Mouse (Mus musculus): ENCODE results near the gene Scmh1. TPM values are rescaled to one million over a fixed set of nuclear protein-coding genes. Genes with fewer than 3 reads are reported as not detected.

Gene Scmh1
- polyA plus RNA-seq, 1 experiment from 2014 or later, result 9.6 TPM

GRCm38 (mm10) chr4:120420685-120421084, 15.6 kb downstream of the Scmh1 start:
- no peak overlapping the region for H3K4me2 ChIP-seq (ENCODE audit: low read depth, low read length)
- ATAC-seq (ENCODE audit: low read depth), result no peak
- no peaks in the 10 kb centered on the region for H3K27me3 ChIP-seq (ENCODE audit: control insufficient read depth, insufficient read depth, low read depth, low read length)
- no peak overlapping the region for H3K9ac ChIP-seq (ENCODE audit: low read depth, low read length)
- no peaks in the 10 kb centered on the region for H3K36me3 ChIP-seq (ENCODE audit: control insufficient read depth, insufficient read depth)
- H3K9me3 ChIP-seq (replicated peaks; ENCODE audit: control insufficient read depth, low read length), result no peaks in the 10 kb centered on the region
- no peak overlapping the region for H3K27ac ChIP-seq (ENCODE audit: low read length)
- no peak overlapping the region for H3K4me3 ChIP-seq (ENCODE audit: low read depth, low read length)
- H3K4me1 ChIP-seq (ENCODE audit: control insufficient read depth, low read depth, low read length), result peaks cover 4% of the 10 kb centered on the region; the same call in 1 of the 2 replicates

DNA sequence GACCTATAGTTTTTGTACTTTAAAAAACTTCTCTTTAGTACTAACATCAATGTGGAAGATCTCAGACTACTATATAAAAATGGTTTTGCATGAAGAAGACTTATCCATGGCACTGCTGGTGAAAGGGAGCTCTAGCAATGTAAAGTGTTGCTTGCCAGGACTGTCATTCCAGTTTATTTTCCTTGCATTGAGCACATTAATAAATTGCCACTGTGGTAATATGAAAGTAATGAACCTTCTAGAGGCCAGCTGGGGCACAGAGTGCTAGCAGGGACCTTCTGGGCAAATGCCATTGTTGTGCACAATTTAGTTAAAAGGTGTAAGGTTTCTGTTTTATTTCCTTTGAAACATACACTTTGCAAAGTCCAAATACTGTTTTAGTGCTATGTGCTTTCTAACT, 25.5 kb downstream of the Scmh1 start:
- ATAC-seq (ENCODE audit: low read depth), result no peak
- Histone ChIP-seq H3K4me2 (ENCODE audit: low read depth, low read length) (no peak overlapping the region), H3K9me3 (replicated peaks; ENCODE audit: control insufficient read depth, low read length) (no peaks in the 10 kb centered on the region), H3K27ac (ENCODE audit: low read length) (no peak overlapping the region), H3K4me3 (ENCODE audit: low read depth, low read length) (no peak overlapping the region), H3K36me3 (ENCODE audit: control insufficient read depth, insufficient read depth) (no peaks in the 10 kb centered on the region), H3K9ac (ENCODE audit: low read depth, low read length) (no peak overlapping the region), H3K4me1 (ENCODE audit: control insufficient read depth, low read depth, low read length) (no peaks in the 10 kb centered on the region), H3K27me3 (ENCODE audit: control insufficient read depth, insufficient read depth, low read depth, low read length) (no peaks in the 10 kb centered on the region)

GRCm38 (mm10) chr4:120432599-120433373, 27.7 kb downstream of the Scmh1 start:
- H3K27ac ChIP-seq (ENCODE audit: low read length), result peak overlapping the region; percentile 71
- no peak overlapping the region for H3K4me3 ChIP-seq (ENCODE audit: low read depth, low read length)
- peak; percentile 64; the same call in 1 of the 2 replicates for ATAC-seq (ENCODE audit: low read depth)
- H3K9ac ChIP-seq (ENCODE audit: low read depth, low read length), result no peak overlapping the region
- H3K9me3 ChIP-seq (replicated peaks; ENCODE audit: control insufficient read depth, low read length), result no peaks in the 10 kb centered on the region
- no peaks in the 10 kb centered on the region for H3K27me3 ChIP-seq (ENCODE audit: control insufficient read depth, insufficient read depth, low read depth, low read length)
- 70% methylated on average over 11 of the region's 11 CpGs for WGBS (ENCODE audit: insufficient replicate concordance)
- no peaks in the 10 kb centered on the region for H3K4me1 ChIP-seq (ENCODE audit: control insufficient read depth, low read depth, low read length)
- H3K4me2 ChIP-seq (ENCODE audit: low read depth, low read length), result peak overlapping the region; percentile 26; the same call in 1 of the 2 replicates
- H3K36me3 ChIP-seq (ENCODE audit: control insufficient read depth, insufficient read depth), result no peaks in the 10 kb centered on the region

DNA sequence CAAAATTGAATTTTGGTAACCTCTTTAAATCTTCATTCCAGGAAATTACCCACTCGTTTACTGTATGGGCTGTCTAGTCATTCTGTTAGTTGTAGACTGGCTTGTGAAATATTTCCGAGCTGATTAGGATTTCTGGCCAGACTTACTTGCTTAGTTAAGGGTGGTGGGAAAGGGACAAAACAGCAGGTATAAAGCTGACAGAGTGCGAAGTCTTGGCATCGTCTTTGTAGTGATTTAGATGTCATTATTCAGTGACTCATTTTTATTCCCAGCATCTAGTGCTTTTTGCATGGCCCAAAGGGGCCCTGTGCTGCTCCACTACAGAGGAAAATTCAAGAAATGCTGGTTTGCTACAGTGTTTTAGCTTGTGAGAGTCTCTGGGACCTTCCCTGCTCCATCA, 56.7 kb downstream of the Scmh1 start:
- WGBS (ENCODE audit: insufficient replicate concordance), result 71% methylated on average over 4 of the region's 4 CpGs
- Histone ChIP-seq H3K4me2 (ENCODE audit: low read depth, low read length) (no peak overlapping the region), H3K27ac (ENCODE audit: low read length) (no peak overlapping the region), H3K27me3 (ENCODE audit: control insufficient read depth, insufficient read depth, low read depth, low read length) (no peaks in the 10 kb centered on the region), H3K9ac (ENCODE audit: low read depth, low read length) (no peak overlapping the region), H3K4me3 (ENCODE audit: low read depth, low read length) (no peak overlapping the region), H3K9me3 (replicated peaks; ENCODE audit: control insufficient read depth, low read length) (no peaks in the 10 kb centered on the region), H3K4me1 (ENCODE audit: control insufficient read depth, low read depth, low read length) (no peaks in the 10 kb centered on the region), H3K36me3 (ENCODE audit: control insufficient read depth, insufficient read depth) (no peaks in the 10 kb centered on the region; the same call in 1 of the 2 replicates)
- ATAC-seq (ENCODE audit: low read depth), result no peak

DNA sequence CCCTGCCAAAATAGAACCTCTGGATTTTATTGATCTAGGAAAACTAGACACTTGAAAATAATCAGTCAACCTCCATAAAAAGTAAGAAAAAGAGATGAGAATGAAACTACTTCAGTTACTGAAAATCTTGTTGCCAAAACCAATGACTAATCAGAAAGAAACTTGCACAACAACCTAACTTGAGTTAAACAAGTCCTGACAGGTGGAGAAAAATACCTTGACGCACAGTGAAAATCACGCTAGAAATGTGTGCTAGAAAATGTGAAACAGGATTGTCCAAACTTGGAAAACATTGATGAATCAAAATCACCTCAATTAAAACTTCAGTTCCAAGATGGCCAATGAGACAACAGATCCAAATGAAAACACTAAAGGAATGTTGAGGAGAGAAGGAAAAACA, 67.9 kb downstream of the Scmh1 start:
- Histone ChIP-seq H3K4me1 (ENCODE audit: control insufficient read depth, low read depth, low read length) (no peaks in the 10 kb centered on the region), H3K4me3 (ENCODE audit: low read depth, low read length) (no peak overlapping the region), H3K27ac (ENCODE audit: low read length) (no peak overlapping the region), H3K9ac (ENCODE audit: low read depth, low read length) (no peak overlapping the region), H3K9me3 (replicated peaks; ENCODE audit: control insufficient read depth, low read length) (no peaks in the 10 kb centered on the region), H3K4me2 (ENCODE audit: low read depth, low read length) (no peak overlapping the region), H3K36me3 (ENCODE audit: control insufficient read depth, insufficient read depth) (peaks cover 6% of the 10 kb centered on the region; the same call in 1 of the 2 replicates), H3K27me3 (ENCODE audit: control insufficient read depth, insufficient read depth, low read depth, low read length) (no peaks in the 10 kb centered on the region)
- ATAC-seq (ENCODE audit: low read depth), result no peak
- WGBS (ENCODE audit: insufficient replicate concordance), result 81% methylated on average over 2 of the region's 2 CpGs

DNA sequence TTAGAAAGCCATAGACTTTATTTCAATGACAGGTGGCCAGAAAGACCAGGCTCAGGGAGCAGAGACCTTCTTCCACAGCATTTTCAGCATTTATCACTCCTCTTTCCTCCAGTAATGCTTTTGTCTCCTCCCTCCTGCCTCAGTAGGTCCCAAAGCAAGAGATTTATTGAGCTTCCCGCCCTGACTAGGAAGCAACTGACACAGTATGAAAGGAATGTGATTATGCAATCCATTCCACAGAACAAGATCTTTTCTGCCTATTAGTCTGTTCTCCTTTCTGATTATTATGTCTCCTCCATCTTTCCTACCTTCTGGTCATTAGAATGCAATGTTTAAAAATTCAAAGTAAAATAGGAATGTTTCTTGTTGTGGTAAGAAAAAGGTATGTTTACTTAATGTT, 82.6 kb downstream of the Scmh1 start:
- peaks cover 3% of the 10 kb centered on the region for H3K36me3 ChIP-seq (ENCODE audit: control insufficient read depth, insufficient read depth)
- H3K27me3 ChIP-seq (ENCODE audit: control insufficient read depth, insufficient read depth, low read depth, low read length), result no peaks in the 10 kb centered on the region
- no peaks in the 10 kb centered on the region for H3K4me1 ChIP-seq (ENCODE audit: control insufficient read depth, low read depth, low read length)
- H3K27ac ChIP-seq (ENCODE audit: low read length), result no peak overlapping the region
- WGBS (ENCODE audit: insufficient replicate concordance), result 50% methylated on average over 1 of the region's 1 CpGs
- ATAC-seq (ENCODE audit: low read depth), result no peak
- H3K4me3 ChIP-seq (ENCODE audit: low read depth, low read length), result no peak overlapping the region
- no peaks in the 10 kb centered on the region for H3K9me3 ChIP-seq (replicated peaks; ENCODE audit: control insufficient read depth, low read length)
- no peak overlapping the region for H3K9ac ChIP-seq (ENCODE audit: low read depth, low read length)
- H3K4me2 ChIP-seq (ENCODE audit: low read depth, low read length), result no peak overlapping the region

DNA sequence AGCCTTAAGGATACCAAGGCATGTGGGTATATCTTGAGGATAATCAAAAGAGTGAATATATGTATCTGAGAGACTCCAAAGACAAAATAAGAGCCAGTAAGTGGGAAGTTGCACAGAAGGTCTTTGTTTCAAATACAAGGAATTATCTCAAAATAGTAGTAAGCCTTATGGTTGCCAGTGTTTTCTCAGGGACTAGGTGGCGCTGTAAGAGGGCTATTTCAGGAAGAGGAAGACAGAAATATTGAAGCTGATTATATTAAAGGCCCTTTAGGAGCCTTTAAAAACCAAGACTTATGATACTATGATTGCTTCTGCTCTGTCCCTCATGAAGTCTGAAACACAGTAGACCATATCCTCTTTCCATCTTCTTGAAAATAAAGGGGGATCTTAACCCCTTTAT, 101.9 kb downstream of the Scmh1 start:
- Histone ChIP-seq H3K4me1 (ENCODE audit: control insufficient read depth, low read depth, low read length) (no peaks in the 10 kb centered on the region), H3K4me3 (ENCODE audit: low read depth, low read length) (no peak overlapping the region), H3K36me3 (ENCODE audit: control insufficient read depth, insufficient read depth) (peaks cover 11% of the 10 kb centered on the region), H3K4me2 (ENCODE audit: low read depth, low read length) (no peak overlapping the region), H3K9ac (ENCODE audit: low read depth, low read length) (no peak overlapping the region), H3K27ac (ENCODE audit: low read length) (no peak overlapping the region), H3K9me3 (replicated peaks; ENCODE audit: control insufficient read depth, low read length) (no peaks in the 10 kb centered on the region), H3K27me3 (ENCODE audit: control insufficient read depth, insufficient read depth, low read depth, low read length) (no peaks in the 10 kb centered on the region)
- no peak for ATAC-seq (ENCODE audit: low read depth)
- 83% methylated on average over 1 of the region's 1 CpGs for WGBS (ENCODE audit: insufficient replicate concordance)

DNA sequence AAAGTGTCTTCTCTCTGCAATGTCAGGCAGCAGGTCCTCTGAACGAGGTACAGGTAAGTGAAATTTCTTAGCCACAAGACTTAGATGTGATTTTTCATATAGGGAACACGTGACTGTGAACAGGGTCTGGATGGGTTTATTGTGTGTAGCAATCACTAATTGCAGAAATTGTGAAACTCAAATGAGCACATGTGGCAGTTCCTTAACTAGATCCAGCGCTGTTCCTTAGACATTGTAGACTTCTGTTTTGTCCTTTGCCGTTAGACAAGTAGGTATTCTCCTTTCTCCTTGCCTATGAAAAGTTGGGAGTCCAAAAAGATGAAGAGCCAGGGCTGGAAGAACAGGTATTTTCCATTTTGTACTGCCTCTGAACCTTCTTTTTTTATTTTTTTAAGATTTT, 106.1 kb downstream of the Scmh1 start:
- Histone ChIP-seq H3K27me3 (ENCODE audit: control insufficient read depth, insufficient read depth, low read depth, low read length) (no peaks in the 10 kb centered on the region), H3K4me3 (ENCODE audit: low read depth, low read length) (no peak overlapping the region), H3K36me3 (ENCODE audit: control insufficient read depth, insufficient read depth) (peaks cover 11% of the 10 kb centered on the region), H3K27ac (ENCODE audit: low read length) (no peak overlapping the region), H3K4me2 (ENCODE audit: low read depth, low read length) (no peak overlapping the region), H3K9ac (ENCODE audit: low read depth, low read length) (no peak overlapping the region), H3K4me1 (ENCODE audit: control insufficient read depth, low read depth, low read length) (no peaks in the 10 kb centered on the region), H3K9me3 (replicated peaks; ENCODE audit: control insufficient read depth, low read length) (no peaks in the 10 kb centered on the region)
- no peak for ATAC-seq (ENCODE audit: low read depth)
- 79% methylated on average over 4 of the region's 4 CpGs for WGBS (ENCODE audit: insufficient replicate concordance)

DNA sequence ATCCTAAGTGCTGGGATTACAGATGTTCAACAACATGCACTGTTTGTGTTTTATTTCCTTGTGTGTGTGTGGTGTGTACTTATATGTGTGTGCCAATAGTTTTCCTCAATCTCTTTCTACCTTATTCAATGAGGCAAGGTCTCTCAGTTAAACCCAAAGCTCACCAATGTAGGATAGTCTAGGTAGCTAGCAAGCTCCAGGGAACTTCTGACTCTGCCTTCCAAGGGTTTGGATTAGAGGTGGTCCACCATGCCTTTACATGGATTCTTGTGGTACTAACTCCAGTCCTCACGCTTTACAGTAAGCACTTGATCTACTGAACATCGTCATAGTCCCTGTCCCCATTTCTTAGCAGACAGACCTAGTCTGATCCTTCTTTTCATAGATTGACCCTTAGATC, 109.3 kb downstream of the Scmh1 start:
- no peaks in the 10 kb centered on the region for H3K27me3 ChIP-seq (ENCODE audit: control insufficient read depth, insufficient read depth, low read depth, low read length)
- peaks cover 2% of the 10 kb centered on the region; the same call in 1 of the 2 replicates for H3K36me3 ChIP-seq (ENCODE audit: control insufficient read depth, insufficient read depth)
- 85% methylated on average over 2 of the region's 2 CpGs for WGBS (ENCODE audit: insufficient replicate concordance)
- no peak for ATAC-seq (ENCODE audit: low read depth)
- no peak overlapping the region for H3K27ac ChIP-seq (ENCODE audit: low read length)
- no peak overlapping the region for H3K4me3 ChIP-seq (ENCODE audit: low read depth, low read length)
- H3K9ac ChIP-seq (ENCODE audit: low read depth, low read length), result no peak overlapping the region
- no peak overlapping the region for H3K4me2 ChIP-seq (ENCODE audit: low read depth, low read length)
- no peaks in the 10 kb centered on the region for H3K9me3 ChIP-seq (replicated peaks; ENCODE audit: control insufficient read depth, low read length)
- no peaks in the 10 kb centered on the region for H3K4me1 ChIP-seq (ENCODE audit: control insufficient read depth, low read depth, low read length)
